Mouse (Mus musculus): ENCODE measurements around the gene Ndufa10.

The Ndufa10 gene

DNA sequence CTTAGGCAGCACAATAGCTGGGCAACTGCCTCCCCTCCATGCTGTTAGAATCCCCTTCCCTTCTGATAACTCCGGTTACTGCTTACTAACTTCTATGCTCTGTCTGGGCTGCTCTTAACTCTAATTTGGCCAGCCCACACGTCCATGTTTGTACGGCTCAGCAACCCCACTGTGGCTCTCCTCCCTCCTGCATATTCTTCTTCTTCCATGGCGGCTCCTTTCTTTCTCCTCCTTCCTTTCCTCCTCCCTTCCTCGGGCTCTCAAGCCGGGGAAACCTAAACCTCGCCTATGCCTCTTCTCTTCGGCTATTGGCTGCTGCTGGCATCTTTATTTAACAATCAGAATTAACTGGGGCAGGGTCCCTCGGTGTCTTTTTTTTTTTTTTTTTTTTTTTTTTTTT is 40.9 kb downstream of the Ndufa10 start:
- in situ Hi-C loops (cut with MboI; ENCODE audit: low sequenced_read_pairs), result no loop called here

GRCm38 (mm10) chr1:92432098-92432497 is 41.6 kb downstream of the Ndufa10 start:
- in situ Hi-C loops (cut with MboI; ENCODE audit: low sequenced_read_pairs), result no loop called here

GRCm38 (mm10) chr1:92431420-92431819 is 42.2 kb downstream of the Ndufa10 start:
- in situ Hi-C loops (cut with MboI; ENCODE audit: low sequenced_read_pairs), result no loop called here

GRCm38 (mm10) chr1:92430991-92431390 is 42.7 kb downstream of the Ndufa10 start:
- in situ Hi-C loops (cut with MboI; ENCODE audit: low sequenced_read_pairs), result no loop called here

DNA sequence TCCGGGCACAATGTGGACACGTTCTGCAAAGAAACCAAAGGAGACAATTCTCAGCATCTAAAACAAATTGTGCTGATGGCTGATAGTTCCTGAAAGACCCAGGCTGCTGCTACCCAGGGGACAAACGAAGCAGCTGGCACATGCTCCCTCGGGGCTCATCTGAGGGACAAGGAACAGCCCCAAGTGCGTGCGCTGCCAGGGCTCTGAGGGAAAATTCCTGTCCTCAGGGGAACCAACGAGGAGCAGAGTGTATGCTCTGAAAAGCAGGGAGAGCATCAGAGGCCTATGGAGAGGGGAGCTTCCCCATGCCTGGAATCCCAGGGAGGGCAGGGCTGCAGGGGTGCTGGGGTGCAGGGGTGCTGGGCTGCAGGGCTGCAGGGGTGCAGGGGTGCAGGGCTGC is 48.9 kb downstream of the Ndufa10 start:
- in situ Hi-C loops (cut with MboI; ENCODE audit: low sequenced_read_pairs), result no loop called here

DNA sequence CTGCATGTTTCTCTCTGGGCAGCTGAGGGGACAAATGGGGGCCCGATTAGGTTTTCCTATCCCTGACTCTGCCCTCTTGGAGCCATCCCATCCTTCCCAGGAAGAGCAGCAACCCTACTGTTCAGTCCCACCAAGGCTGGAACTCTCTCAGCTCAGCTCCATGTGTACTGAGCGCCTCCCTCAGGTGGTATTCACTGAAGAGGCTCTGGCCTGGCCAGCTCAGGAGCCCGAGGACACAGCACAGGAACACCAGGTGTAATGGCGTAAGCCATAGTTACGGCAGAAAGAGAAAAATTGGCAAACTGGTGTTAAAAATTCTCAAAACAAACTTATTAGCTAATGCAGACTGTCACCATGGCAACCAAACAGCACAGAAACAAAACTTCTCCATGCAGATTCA is 68.5 kb downstream of the Ndufa10 start:
- in situ Hi-C loops (cut with MboI; ENCODE audit: low sequenced_read_pairs), result no loop called here

GRCm38 (mm10) chr1:92400556-92400955 is 73.1 kb downstream of the Ndufa10 start:
- in situ Hi-C loops (cut with MboI; ENCODE audit: low sequenced_read_pairs), result no loop called here

- in situ Hi-C loops (cut with MboI; ENCODE audit: low sequenced_read_pairs), result no loop called here
Observed at GRCm38 (mm10) chr1:92398601-92399000, 75.1 kb downstream of the Ndufa10 start.

DNA sequence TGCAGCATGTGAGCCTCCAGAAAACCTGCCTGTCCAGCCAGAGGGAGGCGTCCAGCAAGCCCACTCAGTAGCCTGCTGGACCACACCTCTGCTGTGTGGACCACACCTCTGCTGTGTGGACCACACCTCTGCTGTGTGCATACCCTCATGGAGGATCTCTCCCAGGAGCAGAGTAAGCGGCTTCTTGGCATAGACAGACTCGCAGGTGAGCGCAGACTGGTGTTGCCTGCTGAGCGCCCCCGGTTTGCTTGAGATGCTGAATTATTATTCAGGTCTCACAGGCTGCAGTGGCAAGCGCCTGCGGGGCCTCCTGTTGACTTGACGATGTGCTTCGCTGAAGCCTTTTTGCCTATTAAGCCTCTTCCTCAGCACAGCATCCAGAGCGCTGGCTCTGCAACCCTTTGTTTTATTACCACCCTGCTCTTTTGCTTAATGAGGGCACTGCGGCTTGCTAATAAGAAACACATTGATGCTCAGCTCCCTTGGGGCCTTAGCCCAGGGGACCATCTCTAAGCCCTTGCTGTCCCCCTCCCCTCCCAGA is 76.1 kb downstream of the Ndufa10 start:
- in situ Hi-C loops (cut with MboI; ENCODE audit: low sequenced_read_pairs), result no loop called here

DNA sequence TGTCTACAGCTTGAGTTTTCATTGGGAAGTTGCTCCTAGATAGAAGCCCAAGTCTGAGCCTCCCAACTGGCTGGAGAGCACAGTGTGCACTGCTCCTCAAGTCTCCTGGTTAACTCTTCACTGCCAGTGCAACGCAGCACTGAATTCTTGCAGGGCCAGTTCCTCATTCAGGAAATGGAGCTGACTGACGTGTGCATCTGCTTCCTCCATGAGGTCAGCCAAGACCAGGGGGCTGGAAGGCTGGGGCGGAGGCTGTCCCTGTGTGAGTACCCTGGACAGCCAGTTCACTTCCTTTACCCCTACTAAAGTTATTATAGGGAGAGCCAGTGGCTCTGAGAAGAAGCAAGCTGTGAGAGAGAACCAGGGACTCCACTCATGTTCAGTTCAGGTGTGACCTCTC is 79.4 kb downstream of the Ndufa10 start:
- in situ Hi-C loops (cut with MboI; ENCODE audit: low sequenced_read_pairs), result no loop called here

DNA sequence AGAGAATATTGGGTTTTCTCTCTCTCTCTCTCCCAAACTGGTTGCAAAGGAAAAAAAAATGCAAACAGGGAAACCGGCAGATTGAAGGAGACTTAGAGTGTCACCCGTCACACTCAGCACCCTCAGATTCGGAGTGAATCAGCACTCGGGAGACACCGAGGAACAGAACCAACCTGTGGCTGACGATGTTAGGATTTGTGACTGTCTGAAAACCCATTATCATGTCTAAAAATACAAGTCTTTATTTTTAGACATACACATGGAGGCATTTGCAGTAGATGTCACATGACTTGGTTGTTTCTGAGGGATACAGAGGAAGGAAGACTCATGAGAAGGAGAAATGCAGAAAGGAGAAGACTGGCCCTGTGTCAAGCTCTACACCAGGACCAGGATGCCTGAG is 80.5 kb downstream of the Ndufa10 start:
- in situ Hi-C loops (cut with MboI; ENCODE audit: low sequenced_read_pairs), result no loop called here
